Mouse (Mus musculus) thymus, adult 2 months (tissue): Measurements from ENCODE around the gene Abcc6. TPM values are rescaled to one million over a fixed set of nuclear protein-coding genes. Genes with fewer than 3 reads are reported as not detected.

Experiments
- DNase-seq: peaks from one replicate; pipeline ENCODE4 v3.0.0; 2021
- H3K27ac ChIP-seq: fragments of 200-500 bp; 2 replicates; pipeline ENCODE4 v1.5.1; 2012; ENCODE audit warnings: low read length, control low read depth; ENCODE audit not compliant: control insufficient read depth, insufficient read depth
- H3K27me3 ChIP-seq: fragments of 200-500 bp; 2 replicates; pipeline ENCODE4 v1.6.1; 2012; ENCODE audit warnings: mild to moderate bottlenecking, low read length, moderate library complexity, mixed read lengths; ENCODE audit not compliant: control insufficient read depth, insufficient read depth
- H3K36me3 ChIP-seq: fragments of 200-500 bp; 2 replicates; pipeline ENCODE4 v1.6.1; 2012; ENCODE audit warnings: mild to moderate bottlenecking, low read length, moderate library complexity; ENCODE audit not compliant: control insufficient read depth, insufficient read depth
- H3K4me1 ChIP-seq: fragments of 200-500 bp; replicated peaks from 2 replicates; pipeline ENCODE4 v1.6.1; 2012; ENCODE audit warnings: low read length; ENCODE audit not compliant: control insufficient read depth, insufficient read depth
- H3K4me3 ChIP-seq: fragments of 200-500 bp; 2 replicates; pipeline ENCODE4 v1.5.1; 2012; ENCODE audit warnings: mild to moderate bottlenecking, low read length, control low read depth, moderate library complexity; ENCODE audit not compliant: control insufficient read depth, insufficient read depth
- CTCF ChIP-seq: fragments of 200-500 bp; IDR thresholded peaks from 2 replicates; pipeline ENCODE4 v1.5.1; 2012; ENCODE audit warnings: mild to moderate bottlenecking, control low read depth, low read length, moderate library complexity, borderline replicate concordance; ENCODE audit not compliant: control insufficient read depth, poor library complexity, insufficient read depth; ENCODE audit errors: extremely low read depth
- POLR2A ChIP-seq: fragments of 200-500 bp; IDR thresholded peaks from 2 replicates; pipeline ENCODE4 v1.6.1; 2012; ENCODE audit warnings: mild to moderate bottlenecking, low read length, control low read depth, moderate library complexity; ENCODE audit not compliant: control insufficient read depth, poor library complexity, insufficient read depth; ENCODE audit errors: extremely low read depth
- WGBS: fragments of 180-500 bp; shearing (Covaris S2); methylation state at CpG from one replicate; pipeline ENCODE4 v1.1.7; 2018; 5-methylcytosine and 5-hydroxymethylcytosine counted together
- polyA plus RNA-seq: library from polyadenylated mRNA; depleted of rRNA; stranded (reverse); fragments of >200 nt; gene quantifications from 2 replicates; pipeline ENCODE4 v1.2.3, GENCODE M21; 2012

The Abcc6 gene
- polyA plus RNA-seq, 1 experiment = 0.49 TPM

DNA sequence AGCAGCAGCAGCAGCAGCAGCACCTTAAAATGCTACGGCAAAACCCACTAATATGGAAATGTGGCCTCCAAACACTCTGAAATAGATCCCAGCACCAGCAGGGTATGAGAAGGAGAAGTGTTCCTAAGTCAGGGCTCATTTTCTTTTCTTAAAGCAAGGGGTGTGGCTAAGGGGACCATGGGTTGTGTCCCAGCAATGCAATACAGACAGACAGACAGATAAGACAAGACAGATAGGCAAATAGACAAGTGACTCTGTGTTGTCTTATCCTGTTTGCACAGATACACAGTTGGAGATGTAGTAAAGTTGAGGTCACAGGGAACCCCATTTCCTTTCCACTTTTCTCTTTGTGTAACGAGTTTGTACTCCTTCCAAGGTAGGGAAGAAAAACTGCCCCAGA is 973 bp upstream of the Abcc6 start:
- H3K36me3 ChIP-seq = no peaks in the 10 kb centered on the region
- no peak overlapping the region for H3K27ac ChIP-seq
- WGBS = 62% methylated on average over 2 of the region's 2 CpGs
- H3K4me3 ChIP-seq = no peak overlapping the region
- DNase-seq = no peak
- peaks cover 10% of the 10 kb centered on the region for H3K4me1 ChIP-seq
- TF ChIP-seq CTCF (no peak), POLR2A (no peak)
- no peaks in the 10 kb centered on the region for H3K27me3 ChIP-seq

DNA sequence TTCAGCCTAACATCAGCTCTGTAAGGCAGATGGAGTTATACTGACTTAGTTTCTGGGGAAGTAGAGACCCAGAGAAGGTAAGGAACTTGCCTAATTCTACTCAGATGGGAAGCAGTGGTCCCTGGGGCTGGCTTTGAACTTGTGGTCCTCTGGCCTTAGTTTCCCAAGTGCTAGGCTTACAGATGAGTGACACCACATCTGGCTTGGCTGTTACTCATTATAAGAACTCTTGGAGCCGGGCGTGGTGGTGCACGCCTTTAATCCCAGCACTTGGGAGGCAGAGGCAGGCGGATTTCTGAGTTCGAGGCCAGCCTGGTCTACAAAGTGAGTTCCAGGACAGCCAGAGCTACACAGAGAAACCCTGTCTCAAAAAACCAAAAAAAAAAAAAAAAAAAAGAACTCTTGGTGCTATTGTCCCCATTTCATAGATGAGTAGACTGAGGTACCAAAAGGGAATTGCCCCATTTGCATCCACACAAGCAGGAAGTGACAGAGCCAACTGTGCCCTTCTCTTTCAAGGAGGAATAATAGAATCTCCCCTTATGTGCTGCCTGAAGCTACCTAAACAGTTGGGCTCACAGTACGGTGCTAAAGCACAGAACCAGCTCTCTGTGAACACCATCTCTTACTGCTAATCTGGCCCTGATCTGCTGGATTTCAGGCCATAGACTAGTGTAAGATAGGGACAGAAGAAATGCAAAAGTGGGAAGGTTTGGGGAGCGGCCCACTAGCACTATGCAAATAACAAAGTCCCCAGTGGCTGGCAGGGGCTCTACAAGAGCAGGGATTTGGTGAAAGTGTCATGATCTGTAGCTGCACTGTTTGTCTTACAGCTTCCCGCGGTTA is 580 bp downstream of the Abcc6 start:
- 82% methylated on average over 9 of the region's 9 CpGs for WGBS
- Histone ChIP-seq H3K4me1 (peaks cover 6% of the 10 kb centered on the region), H3K27ac (no peak overlapping the region), H3K4me3 (no peak overlapping the region), H3K27me3 (no peaks in the 10 kb centered on the region), H3K36me3 (no peaks in the 10 kb centered on the region)
- no peak for DNase-seq
- TF ChIP-seq POLR2A (no peak), CTCF (no peak)

DNA sequence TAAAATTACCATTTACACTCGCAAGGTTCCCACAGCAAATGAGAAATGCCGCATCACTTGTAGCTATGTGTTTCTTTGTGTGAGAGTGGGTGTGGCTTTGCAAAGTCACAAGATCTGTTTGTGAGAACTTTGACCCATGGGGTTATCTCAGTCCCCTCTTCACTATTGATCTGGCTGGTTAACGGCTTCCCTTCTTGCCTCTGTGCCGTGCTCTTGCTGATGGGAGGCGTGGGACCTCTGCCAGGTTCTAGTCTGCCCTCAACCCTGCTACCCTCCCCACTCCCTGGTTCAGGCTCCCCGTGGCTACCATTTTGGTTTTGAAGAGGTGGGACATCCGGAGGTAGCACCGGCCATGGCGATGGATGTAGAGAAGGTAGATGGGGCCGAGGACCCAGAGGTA is 1.4 kb downstream of the Abcc6 start:
- Histone ChIP-seq H3K4me1 (no peaks in the 10 kb centered on the region), H3K27me3 (no peaks in the 10 kb centered on the region), H3K36me3 (no peaks in the 10 kb centered on the region), H3K4me3 (no peak overlapping the region), H3K27ac (no peak overlapping the region)
- 95% methylated on average over 10 of the region's 10 CpGs for WGBS
- no peak for DNase-seq
- TF ChIP-seq POLR2A = no peak
- no peak for TF ChIP-seq CTCF

DNA sequence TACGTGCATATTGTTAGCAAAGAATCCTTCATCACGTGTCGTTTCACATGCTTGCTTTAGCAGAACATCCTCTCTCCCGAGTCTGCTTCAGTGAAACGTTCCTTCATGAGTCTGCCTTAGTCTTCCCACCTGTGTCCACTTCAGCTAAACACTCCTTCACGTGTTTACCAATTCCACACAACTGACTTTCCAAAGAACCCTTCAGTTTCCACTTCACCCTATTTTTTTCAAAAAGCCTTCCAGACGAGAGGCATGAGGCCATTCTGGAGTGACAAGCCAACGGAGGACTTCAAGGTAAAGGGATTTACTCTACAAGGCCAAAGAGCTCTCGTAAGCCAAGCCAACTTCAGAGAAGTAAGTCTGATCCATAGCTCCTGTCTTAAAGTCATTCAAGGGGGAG is 4.7 kb downstream of the Abcc6 start:
- WGBS = 86% methylated on average over 9 of the region's 9 CpGs
- no peak overlapping the region for H3K27ac ChIP-seq
- no peak overlapping the region for H3K4me3 ChIP-seq
- DNase-seq = no peak
- no peak for TF ChIP-seq CTCF
- no peak for TF ChIP-seq POLR2A
- H3K36me3 ChIP-seq = no peaks in the 10 kb centered on the region
- H3K4me1 ChIP-seq = no peaks in the 10 kb centered on the region
- no peaks in the 10 kb centered on the region for H3K27me3 ChIP-seq

DNA sequence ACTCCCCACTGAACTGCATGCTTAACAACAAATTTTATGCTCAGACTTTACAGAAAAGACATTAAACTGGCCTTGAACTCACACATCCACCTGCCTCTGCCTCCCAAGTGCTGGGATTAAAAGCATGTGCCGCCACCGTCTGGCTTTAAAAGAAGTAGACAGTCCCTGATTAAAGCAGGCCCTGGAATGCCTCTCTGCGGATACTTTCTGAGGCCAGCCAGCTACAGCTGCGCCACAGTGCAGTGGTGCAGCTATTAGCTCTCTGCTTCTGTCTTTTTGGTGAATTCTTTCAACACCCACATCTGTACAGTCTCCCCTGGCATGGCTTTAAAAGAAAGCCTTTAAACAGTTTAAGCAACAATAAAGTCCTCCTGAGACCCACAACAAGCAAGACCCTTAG is 8.2 kb downstream of the Abcc6 start:
- TF ChIP-seq POLR2A (no peak), CTCF (no peak)
- no peaks in the 10 kb centered on the region for H3K4me1 ChIP-seq
- H3K4me3 ChIP-seq = no peak overlapping the region
- H3K36me3 ChIP-seq = no peaks in the 10 kb centered on the region
- 92% methylated on average over 4 of the region's 4 CpGs for WGBS
- no peaks in the 10 kb centered on the region for H3K27me3 ChIP-seq
- DNase-seq = no peak
- H3K27ac ChIP-seq = no peak overlapping the region

DNA sequence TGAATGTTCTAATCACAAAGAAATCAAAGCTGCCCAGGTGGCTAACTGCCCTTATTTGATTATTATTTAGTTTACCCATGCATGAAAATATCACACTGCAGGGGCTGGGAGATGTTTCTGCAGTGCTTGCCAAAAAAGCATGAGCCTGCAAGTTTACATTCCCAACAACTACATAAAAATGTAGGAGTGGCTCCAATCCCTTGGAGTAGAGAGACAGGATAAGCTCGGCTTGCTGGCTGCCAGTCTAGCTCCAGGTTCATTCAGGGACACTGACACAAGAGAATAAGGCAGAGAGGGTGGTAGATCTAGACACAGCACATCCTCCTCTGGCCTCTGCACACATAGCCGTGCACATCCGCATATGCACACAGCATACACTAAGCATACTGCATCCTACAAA is 10.5 kb downstream of the Abcc6 start:
- H3K27ac ChIP-seq = no peak overlapping the region
- no peaks in the 10 kb centered on the region for H3K36me3 ChIP-seq
- H3K4me3 ChIP-seq = no peak overlapping the region
- 86% methylated on average over 3 of the region's 3 CpGs for WGBS
- no peaks in the 10 kb centered on the region for H3K27me3 ChIP-seq
- TF ChIP-seq CTCF (no peak), POLR2A (no peak)
- DNase-seq = no peak
- no peaks in the 10 kb centered on the region for H3K4me1 ChIP-seq

DNA sequence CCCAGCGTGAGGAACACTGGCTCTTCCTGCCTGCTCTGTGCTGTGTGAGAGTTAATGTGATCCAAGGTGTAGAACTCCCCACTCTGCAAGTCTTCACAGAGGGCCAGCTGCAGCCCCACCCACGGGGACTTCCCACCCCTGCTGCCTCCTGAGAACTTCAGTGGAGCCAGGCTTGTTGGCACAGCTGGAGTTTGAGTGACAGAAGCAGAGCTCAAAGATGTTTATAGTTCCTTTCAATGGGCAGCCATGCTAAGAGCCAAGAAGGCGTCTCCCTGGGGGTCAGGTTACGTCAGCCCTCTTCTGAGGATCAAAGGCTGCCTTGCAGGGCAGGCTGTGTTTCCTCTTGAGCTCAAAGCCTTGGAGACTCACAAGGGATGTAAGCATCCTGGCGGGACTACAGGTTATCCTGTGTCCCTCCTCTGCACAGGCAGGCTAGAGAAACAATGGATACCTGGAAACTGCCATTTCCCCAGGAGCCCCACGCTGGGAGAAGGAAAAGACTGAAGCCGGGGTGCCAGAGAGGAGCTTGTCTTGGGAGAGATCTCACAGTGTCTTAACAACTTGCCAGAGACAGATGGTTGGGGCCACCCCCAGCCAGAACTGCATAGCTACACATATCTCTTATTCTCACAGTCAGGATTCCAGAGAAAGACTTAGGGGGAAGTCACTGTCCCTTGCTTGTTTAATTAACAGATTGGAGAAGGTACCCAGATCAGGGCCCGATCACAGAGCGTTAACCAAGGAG is 16.7 kb downstream of the Abcc6 start:
- TF ChIP-seq CTCF = no peak
- no peak for TF ChIP-seq POLR2A
- no peak for DNase-seq
- H3K27ac ChIP-seq = no peak overlapping the region
- H3K36me3 ChIP-seq = no peaks in the 10 kb centered on the region
- no peaks in the 10 kb centered on the region for H3K27me3 ChIP-seq
- no peak overlapping the region for H3K4me3 ChIP-seq
- WGBS = 69% methylated on average over 9 of the region's 9 CpGs
- no peaks in the 10 kb centered on the region; the same call in 1 of the 2 replicates for H3K4me1 ChIP-seq
